Comparison of ENCODE assay signal across 16 mouse cellular contexts in the genomic region with DNA sequence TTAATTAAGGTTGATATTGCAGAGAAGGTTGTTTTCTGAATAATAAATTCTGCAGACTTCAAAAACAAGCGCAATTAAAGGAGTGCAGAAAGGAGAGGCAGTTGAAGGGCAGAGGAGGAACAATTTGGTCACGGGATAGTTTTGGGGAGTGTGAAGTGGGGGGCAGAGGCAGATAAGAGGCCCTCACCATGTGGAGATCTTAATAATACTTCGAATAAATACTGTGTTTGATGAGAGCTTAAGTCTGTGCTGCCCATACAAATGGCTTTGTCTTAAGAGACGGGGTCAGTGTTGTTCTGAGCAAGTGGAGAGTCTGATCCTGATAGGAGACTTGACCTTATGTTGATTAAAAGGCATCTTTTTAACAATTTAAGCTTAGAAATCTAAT.
DNase-seq lines count a peak whose midpoint lies in the region; ATAC-seq and TF ChIP-seq lines count a peak whose summit lies in the region.
"Had no signal": no experiment of that assay in that cellular context is flagged by ENCODE, and none has a peak within 500 bp of the region (broad histone marks: within the 10 kb centered on the region; RNA-seq: fewer than 3 reads in every experiment).

No protein-coding gene starts in this region.

- no peak overlapping the region for H3K4me3 ChIP-seq in heart, embryonic 14.5 days (ENCODE audit: control insufficient read depth in 1 of 2, insufficient read depth in 1 of 2, low read depth in 1 of 2, low read length in 2 of 2)
- no peak overlapping the region for H3K4me3 ChIP-seq in forebrain, embryonic 16.5 days (replicated peaks; ENCODE audit: low read length)
- no peak overlapping the region for H3K4me3 ChIP-seq in hindbrain, postnatal 0 days (ENCODE audit: low read length)
- no peak overlapping the region for H3K4me3 ChIP-seq in neural tube, embryonic 13.5 days
- H3K4me3 ChIP-seq: erythroblast, embryonic 14.5 days; gastrocnemius, adult 2 months; heart, adult 2 months; layer of hippocampus, adult 2 months had no signal

- no peak for TF ChIP-seq CTCF in hindbrain, postnatal 0 days (IDR thresholded peaks at IDR 0.05; ENCODE audit: low read depth)

- intact Hi-C loops in heart, postnatal 14 days (cut with DNase I): no loop called here
- intact Hi-C loops in left cerebral cortex, postnatal 4 days (cut with DNase I): no loop called here

- no peaks in the 10 kb centered on the region for H3K36me3 ChIP-seq in heart, embryonic 14.5 days (ENCODE audit: control insufficient read depth, insufficient read depth, low read length)
- no peaks in the 10 kb centered on the region for H3K36me3 ChIP-seq in forebrain, embryonic 16.5 days (ENCODE audit: control insufficient read depth, insufficient read depth)
- no peaks in the 10 kb centered on the region for H3K36me3 ChIP-seq in hindbrain, postnatal 0 days (ENCODE audit: insufficient read depth, low read length)
- H3K36me3 ChIP-seq in neural tube, embryonic 13.5 days: no peaks in the 10 kb centered on the region

- H3K9ac ChIP-seq in heart, embryonic 14.5 days (ENCODE audit: low read length): no peak overlapping the region
- no peak overlapping the region for H3K9ac ChIP-seq in forebrain, embryonic 16.5 days (replicated peaks; ENCODE audit: low read depth, low read length)
- no peak overlapping the region for H3K9ac ChIP-seq in hindbrain, postnatal 0 days (replicated peaks; ENCODE audit: low read length)
- no peak overlapping the region for H3K9ac ChIP-seq in neural tube, embryonic 13.5 days

- no peaks in the 10 kb centered on the region for H3K9me3 ChIP-seq in heart, embryonic 14.5 days (ENCODE audit: control insufficient read depth, low read length)
- H3K9me3 ChIP-seq in forebrain, embryonic 16.5 days (ENCODE audit: control insufficient read depth, low read length): no peaks in the 10 kb centered on the region
- H3K9me3 ChIP-seq in hindbrain, postnatal 0 days (ENCODE audit: low read length): no peaks in the 10 kb centered on the region
- H3K9me3 ChIP-seq in neural tube, embryonic 13.5 days: no peaks in the 10 kb centered on the region

- no peak for DNase-seq in heart, postnatal 14 days
- DNase-seq in hindbrain, postnatal 0 days (ENCODE audit: low spot score): no peak
- no peak for DNase-seq in left cerebral cortex, postnatal 4 days
- DNase-seq in T-cell, adult 2 months (ENCODE audit: low spot score): no peak
- no peak for DNase-seq in yolk sac, embryonic 10.5 days (ENCODE audit: low spot score)
- DNase-seq: B cell, adult 2 months; gastrocnemius, adult 2 months; liver; lung, adult 2 months had no signal

- H3K27me3 ChIP-seq in heart, embryonic 14.5 days (ENCODE audit: control insufficient read depth, insufficient read depth, low read length): no peaks in the 10 kb centered on the region
- H3K27me3 ChIP-seq in forebrain, embryonic 16.5 days (replicated peaks; ENCODE audit: control insufficient read depth, insufficient read depth, low read length): no peaks in the 10 kb centered on the region
- no peaks in the 10 kb centered on the region for H3K27me3 ChIP-seq in hindbrain, postnatal 0 days (ENCODE audit: insufficient read depth, low read length)
- no peaks in the 10 kb centered on the region for H3K27me3 ChIP-seq in neural tube, embryonic 13.5 days

- no peak overlapping the region for H3K4me2 ChIP-seq in heart, embryonic 14.5 days (ENCODE audit: low read length)
- no peak overlapping the region for H3K4me2 ChIP-seq in forebrain, embryonic 16.5 days (ENCODE audit: low read length)
- no peak overlapping the region for H3K4me2 ChIP-seq in hindbrain, postnatal 0 days (ENCODE audit: low read depth, low read length)
- H3K4me2 ChIP-seq in neural tube, embryonic 13.5 days: no peak overlapping the region

- peaks cover 15 to 20% of the 10 kb centered on the region in 2 experiments for H3K4me1 ChIP-seq in heart, embryonic 14.5 days (ENCODE audit: control insufficient read depth in 2 of 2, insufficient read depth in 2 of 2, low read length in 2 of 2)
- H3K4me1 ChIP-seq in forebrain, embryonic 16.5 days (replicated peaks; ENCODE audit: control insufficient read depth, insufficient read depth, low read length): peaks cover 17% of the 10 kb centered on the region
- H3K4me1 ChIP-seq in hindbrain, postnatal 0 days (ENCODE audit: insufficient read depth, low read length): peaks cover 16% of the 10 kb centered on the region; the same call in 1 of the 2 replicates
- H3K4me1 ChIP-seq in neural tube, embryonic 13.5 days (replicated peaks): peaks cover 25% of the 10 kb centered on the region

- peak overlapping the region; percentile 49 to 66 for H3K27ac ChIP-seq in heart, embryonic 14.5 days (replicated peaks in 1 of 2; ENCODE audit: control insufficient read depth in 1 of 2, insufficient read depth in 1 of 2, low read depth in 2 of 2, low read length in 2 of 2)
- H3K27ac ChIP-seq in forebrain, embryonic 16.5 days (ENCODE audit: low read length): peak overlapping the region; percentile 41; the same call in 1 of the 2 replicates
- 0 out of 2 replicates have a peak overlapping the region, but pooled peaks have one; percentile 65 for H3K27ac ChIP-seq in hindbrain, postnatal 0 days
- peak overlapping the region; percentile 85 for H3K27ac ChIP-seq in neural tube, embryonic 13.5 days (replicated peaks)
- H3K27ac ChIP-seq: gastrocnemius, adult 2 months; heart, adult 2 months; layer of hippocampus, adult 2 months; macrophage had no signal

- ATAC-seq in heart, embryonic 14.5 days (ENCODE audit: insufficient number of reproducible peaks, insufficient read depth, low FRiP score, low read depth): no peak
- ATAC-seq in forebrain, embryonic 16.5 days: no peak
- ATAC-seq in hindbrain, postnatal 0 days: no peak
- ATAC-seq in neural tube, embryonic 13.5 days (ENCODE audit: low read depth): peak; percentile 11; the same call in 1 of the 2 replicates

- WGBS in heart, embryonic 14.5 days: 47% methylated on average over 4 of the region's 4 CpGs
- 17% methylated on average over 4 of the region's 4 CpGs for WGBS in forebrain, embryonic 16.5 days
- WGBS in hindbrain, postnatal 0 days: 45% methylated on average over 4 of the region's 4 CpGs
- WGBS in neural tube, embryonic 13.5 days: 45% methylated on average over 4 of the region's 4 CpGs
